Mouse (Mus musculus) spleen, adult 2 months (tissue): ENCODE results near the gene Chm. TPM values are rescaled to one million over a fixed set of nuclear protein-coding genes. Genes with fewer than 3 reads are reported as not detected.

Experiments
- DNase-seq, 2 experiments: peaks; one replicate each; pipeline versions ENCODE4 v3.0.0 to v3.0.0-alpha.2; 2012 to 2021; ENCODE audit warnings: low spot score in 2 of 2, low read depth in 1 of 2
- H3K27ac ChIP-seq: fragments of 200-500 bp; 2 replicates; pipeline ENCODE4 v1.5.1; 2012; ENCODE audit warnings: low read length, inconsistent platforms; ENCODE audit not compliant: insufficient read depth
- H3K27me3 ChIP-seq: fragments of 200-500 bp; 2 replicates; pipeline ENCODE4 v1.6.1; 2012; ENCODE audit warnings: mild to moderate bottlenecking, moderate library complexity, low read length, inconsistent platforms; ENCODE audit not compliant: control insufficient read depth, insufficient read depth
- H3K36me3 ChIP-seq: fragments of 200-500 bp; 2 replicates; pipeline ENCODE4 v1.6.1; 2012; ENCODE audit warnings: mild to moderate bottlenecking, low read length, inconsistent platforms; ENCODE audit not compliant: control insufficient read depth, insufficient read depth
- H3K4me1 ChIP-seq: fragments of 200-500 bp; 2 replicates; pipeline ENCODE4 v1.6.1; 2011; ENCODE audit warnings: inconsistent platforms; ENCODE audit not compliant: control insufficient read depth, insufficient read depth, insufficient read length
- H3K4me3 ChIP-seq: fragments of 200-500 bp; 2 replicates; pipeline ENCODE4 v1.5.1; 2011; ENCODE audit warnings: mild to moderate bottlenecking, inconsistent platforms; ENCODE audit not compliant: insufficient read depth, insufficient read length; ENCODE audit errors: extremely low read depth
- CTCF ChIP-seq: fragments of 200-500 bp; IDR thresholded peaks from 2 replicates; pipeline ENCODE4 v1.5.1; 2011; ENCODE audit warnings: mild to moderate bottlenecking, inconsistent platforms; ENCODE audit not compliant: insufficient read depth, insufficient read length, insufficient replicate concordance; ENCODE audit errors: extremely low read depth
- POLR2A ChIP-seq: fragments of 200-500 bp; IDR thresholded peaks from 2 replicates; pipeline ENCODE4 v1.6.1; 2011; ENCODE audit warnings: low read depth, low read length, inconsistent platforms
- WGBS: fragments of 180-500 bp; shearing (Covaris S2); methylation state at CpG from one replicate; pipeline ENCODE4 v1.1.7; 2018; 5-methylcytosine and 5-hydroxymethylcytosine counted together
- polyA plus RNA-seq: library from polyadenylated mRNA; depleted of rRNA; stranded (reverse); fragments of >200 nt; gene quantifications from 2 replicates; pipeline ENCODE4 v1.2.3, GENCODE M21; 2012; rRNA removed

Chm gene
- polyA plus RNA-seq, 1 experiment, result 0.85 TPM

GRCm38 (mm10) chrX:113084171-113084570, 101.1 kb downstream of the Chm start:
- no peak for TF ChIP-seq POLR2A
- no peak for TF ChIP-seq CTCF
- H3K27ac ChIP-seq, result no peak overlapping the region
- H3K27me3 ChIP-seq, result no peaks in the 10 kb centered on the region
- no peaks in the 10 kb centered on the region for H3K4me1 ChIP-seq
- no peaks in the 10 kb centered on the region for H3K36me3 ChIP-seq
- WGBS, result 53% methylated on average over 2 of the region's 2 CpGs
- no peak overlapping the region for H3K4me3 ChIP-seq
- DNase-seq, result no peak

- TF ChIP-seq CTCF (no peak), POLR2A (no peak)
- DNase-seq, result no peak
- WGBS, result 90% methylated on average over 2 of the region's 2 CpGs
Measured at GRCm38 (mm10) chrX:113076053-113076452, 109.3 kb downstream of the Chm start.

GRCm38 (mm10) chrX:113074823-113075222, 110.5 kb downstream of the Chm start:
- WGBS, result 89% methylated on average over 4 of the region's 4 CpGs
- Histone ChIP-seq H3K27me3 (no peaks in the 10 kb centered on the region), H3K36me3 (no peaks in the 10 kb centered on the region), H3K4me1 (no peaks in the 10 kb centered on the region), H3K27ac (no peak overlapping the region), H3K4me3 (no peak overlapping the region)
- TF ChIP-seq CTCF, result no peak
- no peak for TF ChIP-seq POLR2A
- DNase-seq, result no peak

More at GRCm38 (mm10) chrX:113076053-113076452, 109.3 kb downstream of the Chm start:
- no peaks in the 10 kb centered on the region for H3K27me3 ChIP-seq
- H3K4me3 ChIP-seq, result no peak overlapping the region
- no peaks in the 10 kb centered on the region for H3K36me3 ChIP-seq
- no peaks in the 10 kb centered on the region for H3K4me1 ChIP-seq
- no peak overlapping the region for H3K27ac ChIP-seq

GRCm38 (mm10) chrX:113003621-113004020, 181.7 kb downstream of the Chm start:
- H3K36me3 ChIP-seq, result no peaks in the 10 kb centered on the region
- no peak for TF ChIP-seq CTCF
- TF ChIP-seq POLR2A, result no peak
- DNase-seq, result no peak
- WGBS, result 63% methylated on average over 3 of the region's 3 CpGs
- H3K4me1 ChIP-seq, result no peaks in the 10 kb centered on the region
- no peak overlapping the region for H3K4me3 ChIP-seq
- no peak overlapping the region for H3K27ac ChIP-seq
- H3K27me3 ChIP-seq, result no peaks in the 10 kb centered on the region

- TF ChIP-seq CTCF (no peak), POLR2A (no peak)
- H3K4me3 ChIP-seq, result no peak overlapping the region
- H3K4me1 ChIP-seq, result no peaks in the 10 kb centered on the region
- H3K36me3 ChIP-seq, result no peaks in the 10 kb centered on the region
- whole genome bisulfite sequencing, result 72% methylated on average over 3 of the region's 3 CpGs
- H3K27ac ChIP-seq, result no peak overlapping the region
- no peaks in the 10 kb centered on the region for H3K27me3 ChIP-seq
- no peak for DNase-seq
Measured at GRCm38 (mm10) chrX:113002192-113002591, 183.1 kb downstream of the Chm start.

Other genes starting within 250 kb of the Chm start
- gene Dach2, start 112.0 kb upstream of the Chm start, polyA plus RNA-seq, result 0.04 TPM in 1 of 2 replicates, not detected in the other